Mouse (Mus musculus) ES-E14 (cell line): ENCODE data around the gene Kctd18. TPM values are rescaled to one million over a fixed set of nuclear protein-coding genes. Genes with fewer than 3 reads are reported as not detected.

Source experiments
- DNase-seq: peaks from one replicate; pipeline ENCODE4 v3.0.0-alpha.2; 2013; ENCODE audit warnings: low read depth, low spot score
- H3K27ac ChIP-seq: 2 replicates; pipeline ENCODE4 v1.5.1; 2012; ENCODE audit warnings: low read depth, mild to moderate bottlenecking, low read length, moderate library complexity, mixed read lengths; ENCODE audit not compliant: poor library complexity, insufficient read depth, severe bottlenecking
- H3K36me3 ChIP-seq: 2 replicates; pipeline ENCODE4 v1.6.1; 2012; ENCODE audit warnings: mild to moderate bottlenecking, low read length, moderate library complexity, mixed read lengths; ENCODE audit not compliant: control insufficient read depth, poor library complexity, insufficient read depth, severe bottlenecking
- H3K4me1 ChIP-seq, 2 experiments: fragments of 150-350 bp in 1 of 2; sonication (generic) in 1 of 2; 2 replicates each; pipeline ENCODE4 v1.6.1; 2012; ENCODE audit warnings: low read length in 2 of 2, mild to moderate bottlenecking in 1 of 2, mixed read lengths in 1 of 2; ENCODE audit not compliant: control insufficient read depth in 2 of 2, insufficient read depth in 2 of 2, poor library complexity in 1 of 2
- H3K4me3 ChIP-seq, 2 experiments: fragments of 150-350 bp in 1 of 2; sonication (generic) in 1 of 2; 2 replicates each; pipeline ENCODE4 v1.5.1; 2012; ENCODE audit warnings: low read length in 2 of 2, low read depth in 1 of 2, mild to moderate bottlenecking in 1 of 2, mixed read lengths in 1 of 2; ENCODE audit not compliant: insufficient read depth in 1 of 2, poor library complexity in 1 of 2, severe bottlenecking in 1 of 2
- H3K9ac ChIP-seq: 2 replicates; pipeline ENCODE4 v1.6.1; 2012; ENCODE audit warnings: low read depth, mild to moderate bottlenecking, low read length, mixed read lengths; ENCODE audit not compliant: poor library complexity, insufficient read depth, severe bottlenecking
- H3K9me3 ChIP-seq: fragments of 150-350 bp; sonication (generic); 2 replicates; pipeline ENCODE4 v1.6.1; 2012; ENCODE audit warnings: low read depth, mild to moderate bottlenecking, low read length; ENCODE audit not compliant: control insufficient read depth, insufficient read depth
- CHD2 ChIP-seq: IDR thresholded peaks from 2 replicates; pipeline ENCODE4 v1.6.1; 2014; ENCODE audit warnings: mild to moderate bottlenecking, low read depth, low read length, inconsistent platforms
- HCFC1 ChIP-seq: IDR thresholded peaks from 2 replicates; pipeline ENCODE4 v1.6.1; 2012; ENCODE audit warnings: low read length, inconsistent platforms, borderline replicate concordance; ENCODE audit not compliant: insufficient read depth
- MAFK ChIP-seq: IDR thresholded peaks from 2 replicates; pipeline ENCODE4 v1.6.1; 2014; ENCODE audit warnings: mild to moderate bottlenecking, low read depth, low read length, inconsistent platforms; ENCODE audit not compliant: insufficient read depth
- ZC3H11A ChIP-seq: IDR thresholded peaks from 2 replicates; pipeline ENCODE4 v1.6.1; 2012; ENCODE audit warnings: low read depth, mild to moderate bottlenecking, inconsistent platforms, low read length, borderline replicate concordance
- ZNF384 ChIP-seq: IDR thresholded peaks from 2 replicates; pipeline ENCODE4 v1.6.1; 2012; ENCODE audit warnings: low read depth, low read length, inconsistent platforms
- in situ Hi-C, 2 experiments: fragments of 600-800 bp; cut with MboI; formaldehyde crosslinking; loops; one replicate each; pipeline ENCODE4 v1.15.1; 2025; ENCODE audit warnings: low sequenced_read_pairs in 2 of 2, inconsistent platforms in 1 of 2; ENCODE audit not compliant: unreplicated experiment in 2 of 2
- total RNA-seq: library from RNA; depleted of rRNA; stranded (reverse); fragments of 300-350 nt; gene quantifications from 2 replicates; pipeline ENCODE4 v1.2.3, GENCODE M21; 2012

Gene Kctd18
- total RNA-seq, 1 experiment = 13.5 TPM

- Histone ChIP-seq H3K9ac (no peak overlapping the region), H3K4me1 (peaks cover 0 to under 1% of the 10 kb centered on the region in 2 experiments; a peak in 1 of 4 replicates), H3K9me3 (no peaks in the 10 kb centered on the region), H3K36me3 (peaks cover 4% of the 10 kb centered on the region; the same call in 1 of the 2 replicates), H3K27ac (no peak overlapping the region), H3K4me3 (no peak overlapping the region)
- no peak for TF ChIP-seq MAFK
- in situ Hi-C loops = loop anchor here in 1 of 2 experiments (10.0 kb wide), 1 partner anchor 528 kb away; no protein-coding TSS in a partner anchor
- DNase-seq = no peak
These were observed 66.2 kb downstream of the Kctd18 start for GRCm38 (mm10) chr1:57952509-57952908.

- no peaks in the 10 kb centered on the region for H3K36me3 ChIP-seq
- in situ Hi-C loops = loop anchor here in 1 of 2 experiments (10.0 kb wide), 1 partner anchor 525 kb away; no protein-coding TSS in a partner anchor
These were observed 69.0 kb downstream of the Kctd18 start for GRCm38 (mm10) chr1:57949716-57950115.

DNA sequence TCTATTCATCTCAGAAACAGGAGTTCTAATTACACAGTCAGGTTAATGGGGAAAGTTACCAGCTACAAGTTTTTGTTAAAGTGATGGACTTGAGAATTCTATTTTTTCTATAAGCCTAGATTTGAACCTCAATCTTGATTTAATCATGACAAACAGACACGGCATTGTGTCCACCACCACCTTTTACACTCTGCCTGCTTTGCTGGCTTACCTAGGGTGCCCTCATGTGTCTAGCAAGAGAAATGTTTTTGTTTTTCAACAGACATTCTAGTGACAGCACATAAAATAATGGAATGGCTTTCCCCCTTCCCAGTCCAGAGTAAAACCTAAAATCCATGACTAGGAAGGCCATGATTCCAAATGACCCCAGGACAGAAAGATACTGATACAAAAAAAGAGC is 69.6 kb downstream of the Kctd18 start:
- Histone ChIP-seq H3K36me3 (no peaks in the 10 kb centered on the region), H3K9ac (no peak overlapping the region), H3K4me3 (no peak overlapping the region), H3K27ac (no peak overlapping the region), H3K4me1 (peaks cover 0 to 3% of the 10 kb centered on the region in 2 experiments; a peak in 1 of 4 replicates), H3K9me3 (no peaks in the 10 kb centered on the region)
- DNase-seq = no peak
- in situ Hi-C loops = no loop called here
- TF ChIP-seq ZNF384 (no peak), ZC3H11A (no peak), HCFC1 (no peak), MAFK (no peak)

More at GRCm38 (mm10) chr1:57949716-57950115, 69.0 kb downstream of the Kctd18 start:
- Histone ChIP-seq H3K4me1 (peaks cover 0 to 3% of the 10 kb centered on the region in 2 experiments; a peak in 1 of 4 replicates), H3K9me3 (no peaks in the 10 kb centered on the region), H3K4me3 (no peak overlapping the region), H3K27ac (no peak overlapping the region), H3K9ac (no peak overlapping the region)
- TF ChIP-seq CHD2 (no peak), MAFK (no peak), ZNF384 (no peak), ZC3H11A (no peak), HCFC1 (no peak)
- DNase-seq = no peak

GRCm38 (mm10) chr1:57947552-57948347 is 71.0 kb downstream of the Kctd18 start:
- Histone ChIP-seq H3K4me1 (peaks cover 0 to 6% of the 10 kb centered on the region in 2 experiments; a peak in 1 of 4 replicates), H3K9ac (no peak overlapping the region), H3K4me3 (no peak overlapping the region), H3K27ac (no peak overlapping the region), H3K9me3 (no peaks in the 10 kb centered on the region), H3K36me3 (no peaks in the 10 kb centered on the region)
- DNase-seq = no peak
- in situ Hi-C loops = no loop called here
- TF ChIP-seq ZNF384 = no peak
- no peak for TF ChIP-seq HCFC1
- TF ChIP-seq CHD2 = no peak

- H3K4me3 ChIP-seq = no peak overlapping the region
- no peaks in the 10 kb centered on the region for H3K36me3 ChIP-seq
- no peak overlapping the region for H3K9ac ChIP-seq
- no peak for DNase-seq
- no peaks in the 10 kb centered on the region for H3K9me3 ChIP-seq
- TF ChIP-seq CHD2 (no peak), ZNF384 (no peak), MAFK (no peak), ZC3H11A (no peak), HCFC1 (no peak)
- H3K27ac ChIP-seq = no peak overlapping the region
- in situ Hi-C loops = no loop called here
- peaks cover 0 to 3% of the 10 kb centered on the region in 2 experiments; a peak in 1 of 4 replicates for H3K4me1 ChIP-seq
These were observed 76.5 kb downstream of the Kctd18 start for GRCm38 (mm10) chr1:57942215-57942614.
